Mouse (Mus musculus) stomach, embryonic 16.5 days (tissue): ENCODE data around the gene Gm17174. TPM values are rescaled to one million over a fixed set of nuclear protein-coding genes. Genes with fewer than 3 reads are reported as not detected.
"Not testable (repeated sequence)": the region's sequence is repeated elsewhere in the genome, so short reads cannot be mapped to it uniquely, and the experiment has no call there.

ENCODE experiments used
- ATAC-seq: fragments of 200-750 bp; cut with Nextera tagmentation; 2 replicates; pipeline ENCODE4 v1.8.0; 2017; ENCODE audit warnings: moderate number of reproducible peaks, moderate TSS enrichment; ENCODE audit not compliant: insufficient read depth, low FRiP score
- H3K27ac ChIP-seq: fragments of 300-500 bp; sonication (generic); 2 replicates; pipeline ENCODE4 v1.5.1; 2014; ENCODE audit warnings: low read length
- H3K27me3 ChIP-seq: fragments of 300-500 bp; sonication (generic); 2 replicates; pipeline ENCODE4 v1.6.1; 2014; ENCODE audit warnings: low read length, control low read depth, mixed read lengths; ENCODE audit not compliant: control insufficient read depth, insufficient read depth
- H3K36me3 ChIP-seq: fragments of 300-500 bp; sonication (generic); 2 replicates; pipeline ENCODE4 v1.6.1; 2014; ENCODE audit warnings: low read length; ENCODE audit not compliant: control insufficient read depth, insufficient read depth
- H3K4me1 ChIP-seq: fragments of 300-500 bp; sonication (generic); 2 replicates; pipeline ENCODE4 v1.6.1; 2014; ENCODE audit warnings: low read length, control low read depth, mixed read lengths; ENCODE audit not compliant: control insufficient read depth, insufficient read depth
- H3K4me2 ChIP-seq: fragments of 300-500 bp; sonication (generic); 2 replicates; pipeline ENCODE4 v1.6.1; 2014; ENCODE audit warnings: low read depth, low read length, mixed read lengths
- H3K4me3 ChIP-seq: fragments of 300-500 bp; sonication (generic); replicated peaks from 2 replicates; pipeline ENCODE4 v1.5.1; 2014; ENCODE audit warnings: mild to moderate bottlenecking, low read length
- H3K9ac ChIP-seq: fragments of 300-500 bp; sonication (generic); 2 replicates; pipeline ENCODE4 v1.6.1; 2014; ENCODE audit warnings: low read length
- H3K9me3 ChIP-seq: fragments of 300-500 bp; sonication (generic); replicated peaks from 2 replicates; pipeline ENCODE4 v1.6.1; 2016; ENCODE audit warnings: low read length, control low read depth; ENCODE audit not compliant: control insufficient read depth
- WGBS: fragments of 180-500 bp; shearing (Covaris S2); extraction: QIAGEN DNeasy Blood & Tissue Kit; methylation state at CpG from one replicate; pipeline ENCODE4 v1.1.7; 2014; 5-methylcytosine and 5-hydroxymethylcytosine counted together
- polyA plus RNA-seq: library from polyadenylated mRNA; unstranded; fragments of >200 nt; fragmentation: Nextera tagmentation; extraction: Ambion mirVana; gene quantifications from 2 replicates; pipeline ENCODE4 v1.2.1, GENCODE M21; 2015

Gene Gm17174
- not detected in 2 replicates for polyA plus RNA-seq

DNA sequence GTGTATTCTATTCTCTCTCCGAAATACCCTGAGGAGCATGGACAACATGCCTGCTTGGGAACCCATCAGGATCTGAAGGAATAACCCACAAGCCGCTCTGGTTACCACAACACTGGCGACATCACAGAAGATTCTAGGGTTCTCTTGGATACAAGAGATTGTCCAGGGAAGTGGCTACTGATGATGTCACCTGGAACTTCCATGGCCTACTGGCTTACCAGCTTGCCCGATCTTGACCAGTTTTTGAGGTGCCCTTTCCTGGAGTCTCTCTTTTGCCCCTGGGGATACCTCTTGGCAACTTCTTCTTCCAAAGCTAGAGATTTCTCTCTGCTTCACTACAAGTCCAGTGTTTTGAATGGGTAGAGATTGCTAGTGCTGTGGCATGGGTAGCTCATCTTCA lies at the start of gene Gm17174:
Gene Gm17174 (minus strand): TSS at position 101 of the 400 bp plus-strand sequence.
- H3K4me1 ChIP-seq, H3K36me3 ChIP-seq, H3K27me3 ChIP-seq, H3K27ac ChIP-seq, H3K4me2 ChIP-seq, H3K9ac ChIP-seq, H3K4me3 ChIP-seq, ATAC-seq, H3K9me3 ChIP-seq: not testable (repeated sequence)
- WGBS: 92% methylated on average over 4 of the region's 4 CpGs

GRCm38 (mm10) chr14:51635566-51635965 lies 43.6 kb upstream of the Gm17174 start, which contains the start of gene Gm4181:
Gene Gm4181, minus strand, starts transcription at chr14:51635666.
- not testable (repeated sequence) for H3K9ac ChIP-seq, H3K4me1 ChIP-seq, H3K4me3 ChIP-seq, ATAC-seq, H3K27ac ChIP-seq, H3K9me3 ChIP-seq, H3K27me3 ChIP-seq, H3K4me2 ChIP-seq, H3K36me3 ChIP-seq
- WGBS: 85% methylated on average over 1 of the region's 1 CpGs

DNA sequence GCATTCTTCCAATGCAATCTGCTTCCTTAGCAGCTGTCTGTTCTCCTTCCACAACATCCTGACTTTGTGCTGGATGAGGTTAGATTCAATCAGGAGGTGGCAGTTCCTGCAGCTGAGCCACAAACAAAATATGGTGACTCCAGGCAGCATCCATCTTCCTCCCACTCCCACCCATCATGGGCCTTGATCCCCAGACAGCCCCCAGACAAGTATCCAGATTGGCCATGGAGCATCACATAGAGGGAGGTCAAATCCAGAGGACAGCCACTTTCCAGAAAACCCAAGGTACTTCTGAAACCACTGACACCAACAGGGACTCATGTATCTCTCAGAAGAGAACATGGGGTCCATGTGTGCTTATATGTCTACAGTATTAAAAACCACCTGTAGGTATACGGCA lies 40.5 kb upstream of the Gm17174 start:
- not testable (repeated sequence) for H3K27me3 ChIP-seq, H3K4me3 ChIP-seq, ATAC-seq, H3K27ac ChIP-seq, H3K9me3 ChIP-seq, H3K36me3 ChIP-seq, H3K9ac ChIP-seq, H3K4me2 ChIP-seq, H3K4me1 ChIP-seq
- WGBS: 86% methylated on average over 1 of the region's 1 CpGs

- no peaks in the 10 kb centered on the region for H3K9me3 ChIP-seq
- H3K4me3 ChIP-seq: no peak within 1 kb of the TSS
- no peak within 1 kb of the TSS for H3K9ac ChIP-seq
- ATAC-seq: no peak
- 88% methylated on average over 1 of the region's 1 CpGs for WGBS
- H3K27ac ChIP-seq: no peak within 1 kb of the TSS
- H3K4me2 ChIP-seq: no peak within 1 kb of the TSS
- no peaks in the 10 kb centered on the region for H3K36me3 ChIP-seq
- no peaks in the 10 kb centered on the region for H3K4me1 ChIP-seq
- no peaks in the 10 kb centered on the region for H3K27me3 ChIP-seq
Measured at GRCm38 (mm10) chr14:51611210-51611609, 19.3 kb upstream of the Gm17174 start, which contains the start of gene Gm17078. Gene Gm17078, minus strand, starts transcription at chr14:51611310.

DNA sequence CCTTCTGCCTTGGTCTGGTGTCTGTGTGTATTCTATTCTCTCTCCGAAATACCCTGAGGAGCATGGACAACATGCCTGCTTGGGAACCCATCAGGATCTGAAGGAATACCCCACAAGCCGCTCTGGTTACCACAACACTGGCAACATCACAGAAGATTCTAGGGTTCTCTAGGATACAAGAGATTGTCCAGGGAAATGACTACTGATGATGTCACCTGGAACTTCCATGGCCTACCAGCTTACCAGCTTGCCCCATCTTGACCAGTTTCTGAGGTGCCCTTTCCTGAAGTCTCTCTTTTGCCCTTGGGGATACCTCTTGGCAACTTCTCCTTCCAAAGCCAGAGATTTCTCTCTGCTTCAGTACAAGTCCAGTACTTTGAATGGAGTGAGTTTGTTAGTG lies 18.0 kb downstream of the Gm17174 start, which contains the start of gene Gm17175:
Gene Gm17175 (minus strand): TSS at position 101 of the 400 bp plus-strand sequence.
- not testable (repeated sequence) for H3K36me3 ChIP-seq, H3K4me3 ChIP-seq, H3K9me3 ChIP-seq, H3K9ac ChIP-seq, H3K27me3 ChIP-seq, ATAC-seq, H3K4me1 ChIP-seq, H3K4me2 ChIP-seq, H3K27ac ChIP-seq
- WGBS: 85% methylated on average over 2 of the region's 2 CpGs

- no peak within 1 kb of the TSS for H3K4me3 ChIP-seq
- ATAC-seq: no peak
- H3K36me3 ChIP-seq: no peaks in the 10 kb centered on the region
- H3K4me1 ChIP-seq: no peaks in the 10 kb centered on the region
- no peak within 1 kb of the TSS for H3K4me2 ChIP-seq
- no peaks in the 10 kb centered on the region for H3K27me3 ChIP-seq
- 92% methylated on average over 4 of the region's 4 CpGs for WGBS
- no peak within 1 kb of the TSS for H3K27ac ChIP-seq
- H3K9ac ChIP-seq: no peak within 1 kb of the TSS
- H3K9me3 ChIP-seq: no peaks in the 10 kb centered on the region
Measured at GRCm38 (mm10) chr14:51552490-51552889, 39.4 kb downstream of the Gm17174 start, which contains the start of gene Gm5622. Gene Gm5622, plus strand, starts transcription at chr14:51552790.

Other genes starting within 250 kb of the Gm17174 start
- gene Gm7247, start 230.4 kb downstream of the Gm17174 start, polyA plus RNA-seq: not detected in 2 replicates
- gene Vmn2r88, start 181.3 kb downstream of the Gm17174 start, polyA plus RNA-seq: not detected in 2 replicates
- not detected in 2 replicates for gene Vmn2r89, start 140.3 kb downstream of the Gm17174 start, polyA plus RNA-seq
- gene Gm5622, start 39.3 kb downstream of the Gm17174 start, polyA plus RNA-seq: not detected in 2 replicates
- gene Gm17175, start 18.1 kb downstream of the Gm17174 start, polyA plus RNA-seq: not detected in 2 replicates
- gene Gm17078, start 19.2 kb upstream of the Gm17174 start, polyA plus RNA-seq: not detected in 2 replicates
- not detected in 2 replicates for gene Gm4181, start 43.5 kb upstream of the Gm17174 start, polyA plus RNA-seq
- not detected in 2 replicates for gene Gm17079, start 103.3 kb upstream of the Gm17174 start, polyA plus RNA-seq
- not detected in 2 replicates for gene Gm5800, start 125.0 kb upstream of the Gm17174 start, polyA plus RNA-seq
- 0.66 TPM in 1 of 2 replicates, not detected in the other for gene Ang4, start 181.5 kb upstream of the Gm17174 start, polyA plus RNA-seq
- not detected in 2 replicates for gene AY358078, start 207.9 kb upstream of the Gm17174 start, polyA plus RNA-seq